15 mouse cellular contexts compared by ENCODE assay signal in genomic region chr1:191628457-191629169, GRCm38 (mm10). TPM values are rescaled to one million over a fixed set of nuclear protein-coding genes. Genes with fewer than 3 reads are reported as not detected.
DNase-seq lines count a peak whose midpoint lies in the region.
"Had no signal": no experiment of that assay in that cellular context is flagged by ENCODE, and none has a peak within 500 bp of the region (broad histone marks: within the 10 kb centered on the region; RNA-seq: fewer than 3 reads in every experiment).

No protein-coding gene starts in this region.

- intact Hi-C loops in heart, postnatal 10 days (cut with DNase I), result loop anchor here (5.0 kb wide), 1 partner anchor 89 kb away; the partner anchor contains the start of gene Lpgat1

- DNase-seq in heart, adult 11 months, result peak; percentile 73
- no peak for DNase-seq in heart, postnatal 10 days
- peak; percentile 28 for DNase-seq in lung, postnatal 36 days
- no peak for DNase-seq in lung, postnatal 4 days
- DNase-seq in adrenal gland, adult 2 months, result peak; percentile 83
- peak; percentile 7 for DNase-seq in skeletal muscle tissue, adult 2 months (ENCODE audit: low read depth, low spot score)
- DNase-seq in layer of hippocampus, adult 11-12 months (ENCODE audit: low spot score), result no peak
- no peak for DNase-seq in MN1 (ENCODE audit: low spot score)
- DNase-seq: cerebellum, adult 11 months; cerebellum, postnatal 10 days; gastrocnemius, adult 2 months; heart, postnatal 14 days; lung, adult 2 months; retina, postnatal 1 day; thymus, postnatal 14 days had no signal

RNA-seq across cellular contexts. Expression of gene Ints7, which starts 53.2 kb away (rescaled TPM):
- 10 to 100 TPM; 23.0 to 23.2 TPM for total RNA-seq in heart, postnatal 10 days (2021)
- 10 to 100 TPM; 23.2 to 26.2 TPM for total RNA-seq in adrenal gland, adult 2 months (2021)
- 15.9 and 19.6 TPM in 2 replicates for polyA plus RNA-seq in adrenal gland, adult 2 months (2012; rRNA removed)

RNA-seq across cellular contexts. Expression of gene Dtl, which starts 53.3 kb away (rescaled TPM):
- 1 to 10 TPM; 4.9 to 6.3 TPM for total RNA-seq in heart, postnatal 10 days (2021)
- 1 to 10 TPM in 1 of 2 experiments, under 1 TPM in 1; 0.90 to 1.0 TPM for total RNA-seq in adrenal gland, adult 2 months (2021)
- 0.19 and 0.34 TPM in 2 replicates for polyA plus RNA-seq in adrenal gland, adult 2 months (2012; rRNA removed)

Comparison
In these comparisons a context has a peak if more than half of its experiments do, and no peak if none do; other contexts are left out.
1. DNase-seq: peak in heart, adult 11 months (single experiment), lung, postnatal 36 days (single experiment), adrenal gland, adult 2 months (single experiment) and skeletal muscle tissue, adult 2 months (single experiment); none in heart, postnatal 10 days (0 of 2), lung, postnatal 4 days (0 of 2), layer of hippocampus, adult 11-12 months (single experiment) and MN1 (single experiment).